Mouse (Mus musculus) kidney, adult 11 months (tissue): ENCODE measurements around the gene Sox15.
"Not testable (repeated sequence)": the region's sequence is repeated elsewhere in the genome, so short reads cannot be mapped to it uniquely, and the experiment has no call there.

ENCODE experiments used
- DNase-seq: peaks from one replicate; pipeline ENCODE4 v3.0.0; 2022

The Sox15 gene

DNA sequence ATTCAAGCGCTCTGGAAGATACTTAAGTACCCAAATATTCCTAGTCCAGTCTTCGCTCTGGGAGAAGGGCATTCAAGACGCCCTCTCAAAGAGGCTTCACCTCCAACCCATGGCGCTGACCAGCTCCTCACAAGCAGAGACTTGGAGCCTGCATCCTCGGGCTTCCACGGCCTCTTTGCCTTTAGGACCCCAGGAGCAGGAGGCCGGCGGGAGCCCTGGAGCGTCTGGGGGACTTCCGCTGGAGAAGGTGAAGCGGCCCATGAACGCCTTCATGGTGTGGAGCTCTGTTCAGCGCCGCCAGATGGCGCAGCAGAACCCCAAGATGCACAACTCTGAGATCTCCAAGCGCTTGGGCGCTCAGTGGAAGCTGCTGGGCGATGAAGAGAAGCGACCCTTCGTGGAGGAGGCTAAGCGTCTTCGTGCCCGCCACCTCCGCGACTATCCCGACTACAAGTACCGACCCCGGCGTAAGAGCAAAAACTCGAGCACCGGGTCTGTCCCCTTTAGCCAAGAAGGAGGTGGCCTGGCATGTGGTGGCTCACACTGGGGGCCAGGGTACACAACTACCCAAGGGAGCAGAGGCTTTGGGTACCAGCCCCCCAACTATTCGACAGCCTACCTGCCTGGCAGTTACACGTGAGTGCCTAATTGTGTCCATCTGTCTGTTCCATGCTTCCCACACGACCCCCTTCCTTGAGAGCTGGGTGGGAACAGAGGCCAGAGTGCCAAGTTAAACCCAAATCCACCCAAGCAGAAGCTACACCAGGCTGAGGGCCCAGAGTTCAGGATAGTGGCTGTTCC, at the start of gene Sox15:
Gene Sox15 (plus strand): TSS at position 51 of the 801 bp plus-strand sequence.
- no peak for DNase-seq

DNA sequence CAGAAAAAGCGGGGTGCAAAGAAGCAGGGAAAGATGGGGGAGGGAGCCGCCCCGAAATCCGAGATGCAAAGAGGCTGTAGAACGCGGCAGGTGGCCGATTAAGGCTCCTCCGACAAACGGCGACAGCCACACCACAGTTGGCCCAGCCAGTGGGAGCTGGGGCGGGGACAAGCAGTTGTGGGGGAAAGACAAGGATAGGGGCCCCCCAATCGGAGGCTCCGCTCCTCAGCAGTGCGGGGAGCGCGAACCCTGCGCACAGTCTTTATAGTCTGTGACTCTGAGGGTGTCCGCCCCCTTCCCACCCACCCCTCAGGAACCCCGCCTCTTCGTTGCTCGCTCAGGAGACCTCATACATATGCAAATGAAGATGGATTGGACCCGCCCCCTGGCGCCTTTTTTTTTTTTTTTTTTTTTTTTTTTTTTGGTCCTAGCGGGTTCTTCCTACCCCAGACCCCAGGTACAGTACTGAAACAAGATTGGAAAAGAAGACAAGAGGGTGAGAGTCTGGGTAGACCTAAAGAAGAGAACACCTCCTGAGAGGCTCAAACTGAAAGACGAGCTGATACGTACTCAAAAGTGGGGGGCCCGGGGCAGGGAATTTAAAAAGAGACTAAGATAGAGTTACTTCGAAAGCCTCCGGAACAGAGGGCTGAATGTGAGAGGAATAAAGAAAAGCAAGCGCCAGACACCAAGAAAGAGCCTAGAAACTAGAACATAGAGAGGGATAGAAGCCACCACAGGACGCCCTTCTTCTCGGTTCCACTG, 49.2 kb upstream of the Sox15 start, which contains the start of gene Atp1b2:
Gene Atp1b2 (minus strand): TSS at position 217 of the 765 bp plus-strand sequence.
- peak; percentile 57 for DNase-seq

DNA sequence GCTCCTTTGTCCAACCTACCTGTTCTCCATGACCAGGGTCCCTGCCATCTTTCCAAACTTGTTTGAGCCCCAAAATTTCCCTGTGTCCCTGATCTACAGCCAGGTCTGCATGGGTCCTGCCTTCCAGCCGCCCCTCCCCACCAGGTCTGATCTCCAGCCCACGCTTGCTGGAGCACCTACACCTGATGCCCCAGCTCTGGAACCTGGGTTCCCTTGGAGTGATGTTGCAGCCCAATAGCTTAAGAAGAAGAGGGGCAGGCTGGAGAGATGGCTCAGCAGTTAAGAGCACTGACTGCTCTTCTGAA, 48.7 kb upstream of the Sox15 start:
- no peak for DNase-seq

DNA sequence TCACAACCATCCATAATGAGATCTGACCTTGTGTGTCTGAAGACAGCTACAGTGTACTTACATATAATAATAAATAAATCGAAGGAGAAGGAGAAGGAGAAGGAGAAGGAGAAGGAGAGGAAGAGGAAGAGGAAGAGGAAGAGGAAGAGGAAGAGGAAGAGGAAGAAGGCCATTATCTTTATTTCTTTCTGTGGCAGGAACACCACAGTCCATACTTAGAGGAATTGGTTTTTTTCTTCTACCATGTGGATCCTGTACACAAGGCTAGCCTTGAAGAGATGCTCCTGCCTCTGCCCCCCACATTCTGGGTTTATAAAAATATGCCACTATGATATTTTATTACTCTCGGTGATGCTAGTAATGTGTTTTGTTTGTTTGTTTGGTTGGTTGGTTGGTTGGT, 48.3 kb upstream of the Sox15 start:
- DNase-seq, result no peak

DNA sequence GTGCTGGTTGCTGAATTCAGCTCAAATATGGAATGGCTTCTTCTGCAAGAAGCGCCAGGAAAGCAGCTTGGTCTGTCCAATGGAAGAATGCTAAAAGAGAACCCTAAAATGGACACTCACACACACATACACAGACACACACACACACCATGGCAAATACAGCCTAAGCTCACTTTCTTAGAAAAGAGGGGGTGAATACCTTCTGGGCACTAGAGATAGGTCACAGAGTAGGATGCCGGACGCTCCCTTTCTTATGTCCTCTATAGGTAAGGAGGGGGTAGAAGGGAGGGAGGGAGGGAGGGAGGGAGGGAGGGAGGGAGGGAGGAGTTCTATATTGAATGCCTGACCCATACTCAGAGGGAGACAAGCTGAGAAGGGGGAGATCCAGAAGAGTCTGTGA, 46.6 kb upstream of the Sox15 start:
- DNase-seq, result no peak

DNA sequence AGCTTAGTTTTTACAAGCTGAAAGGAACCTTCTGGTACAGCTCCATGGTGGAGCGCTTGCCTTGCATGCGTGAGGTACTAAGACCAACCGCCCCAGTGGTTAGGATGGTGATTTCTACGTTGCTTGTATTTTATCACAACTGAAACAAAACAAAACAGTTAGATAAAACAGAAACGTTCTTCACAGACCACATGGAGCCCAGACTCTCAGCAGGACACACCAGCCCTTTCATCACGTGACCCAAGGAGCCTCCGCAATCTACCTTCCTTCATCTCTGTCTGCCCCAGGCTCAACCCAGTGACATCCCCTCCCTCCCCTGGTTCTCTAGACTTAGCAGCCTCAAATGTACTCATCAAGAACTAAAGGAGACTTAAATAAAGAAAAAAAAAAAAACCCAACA, 45.7 kb upstream of the Sox15 start:
- no peak for DNase-seq

DNA sequence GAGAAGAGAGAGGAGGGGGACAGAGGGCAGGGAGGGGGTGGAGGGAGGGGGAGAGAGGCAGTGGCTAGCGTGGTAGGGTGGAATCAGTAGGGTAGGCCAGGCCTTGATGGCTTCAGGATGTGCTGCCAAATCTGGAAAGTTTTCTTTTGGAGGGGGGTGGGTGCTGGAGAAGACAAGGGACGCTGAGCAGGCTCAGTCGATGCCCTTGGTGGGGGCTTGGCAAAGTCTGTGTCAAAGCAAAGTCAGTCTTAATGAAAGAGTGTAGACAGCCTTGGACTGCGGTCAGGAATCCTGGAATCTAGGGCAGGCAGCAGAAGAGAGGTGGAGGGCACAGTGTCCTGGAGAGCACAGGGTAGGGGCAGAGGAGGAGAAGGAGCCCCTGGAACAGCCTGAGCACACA, 44.2 kb upstream of the Sox15 start:
- DNase-seq, result no peak

DNA sequence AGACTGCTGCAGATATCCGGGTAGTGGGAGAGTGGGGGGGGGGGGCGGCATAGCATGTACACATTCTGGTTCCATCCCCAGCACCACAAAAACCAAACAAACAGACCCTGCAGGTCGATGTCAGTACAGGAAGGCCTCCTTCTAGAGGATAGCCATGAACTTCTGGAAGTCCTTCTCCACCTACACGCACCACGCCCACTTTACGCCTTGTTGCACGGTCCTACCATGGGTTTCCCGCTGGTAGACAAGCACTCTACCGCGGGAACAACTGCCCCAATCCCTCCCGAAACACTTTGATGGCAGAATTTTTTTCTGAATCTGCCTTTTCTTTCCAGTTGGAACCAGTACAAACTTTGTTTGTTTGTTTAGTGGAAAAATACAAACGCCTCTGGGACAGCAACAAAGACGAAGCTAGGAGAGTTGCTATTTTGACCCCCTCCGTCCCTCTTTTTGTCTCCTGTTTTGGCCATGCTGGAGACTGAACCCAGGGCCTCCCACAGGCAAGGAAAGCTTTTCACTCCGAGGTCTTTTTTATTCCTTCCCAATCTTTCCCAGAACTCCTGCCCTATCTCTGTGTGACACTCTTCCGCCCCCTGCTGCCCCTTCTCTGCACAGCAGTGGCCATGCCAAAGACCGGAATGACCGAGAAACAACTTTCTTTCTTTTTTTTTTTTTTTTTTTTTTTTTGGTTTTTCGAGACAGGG, 41.4 kb upstream of the Sox15 start:
- peak; percentile 83 for DNase-seq

DNA sequence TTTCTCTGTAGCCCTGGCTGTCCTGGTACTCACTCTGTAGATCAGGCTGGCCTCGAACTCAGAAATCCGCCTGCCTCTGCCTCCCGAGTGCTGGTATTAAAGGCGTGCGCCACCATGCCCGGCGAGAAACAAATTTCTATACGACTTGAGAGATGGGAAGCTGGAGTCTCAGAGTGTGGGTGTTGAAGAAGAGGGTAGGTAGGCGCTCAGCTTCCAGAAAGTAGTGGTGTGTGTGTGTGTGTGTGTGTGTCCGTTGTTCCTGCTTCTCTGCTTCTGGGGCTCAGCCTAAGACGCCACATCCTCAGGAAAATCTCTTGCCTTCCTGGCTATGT, 40.9 kb upstream of the Sox15 start:
- DNase-seq, result not testable (repeated sequence)

DNA sequence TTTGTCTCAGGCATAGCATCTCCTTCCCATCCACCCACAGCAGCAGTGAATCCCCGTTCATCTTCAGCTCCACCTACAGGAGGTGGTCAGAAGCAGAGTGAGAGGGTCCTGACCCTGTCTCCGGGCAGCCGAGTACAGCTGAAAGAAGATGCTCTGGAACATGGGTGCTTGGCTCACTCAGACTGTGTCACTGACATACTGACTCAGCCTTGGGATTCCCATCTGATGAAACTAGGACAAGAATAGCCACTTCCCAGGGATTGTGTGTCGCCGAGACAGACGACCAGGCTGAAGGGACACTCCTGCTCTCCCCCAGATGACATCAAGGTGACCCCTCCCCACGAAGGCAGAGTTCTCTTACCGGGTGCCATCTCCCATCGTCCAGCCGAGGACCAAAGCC, 38.3 kb upstream of the Sox15 start:
- no peak for DNase-seq

DNA sequence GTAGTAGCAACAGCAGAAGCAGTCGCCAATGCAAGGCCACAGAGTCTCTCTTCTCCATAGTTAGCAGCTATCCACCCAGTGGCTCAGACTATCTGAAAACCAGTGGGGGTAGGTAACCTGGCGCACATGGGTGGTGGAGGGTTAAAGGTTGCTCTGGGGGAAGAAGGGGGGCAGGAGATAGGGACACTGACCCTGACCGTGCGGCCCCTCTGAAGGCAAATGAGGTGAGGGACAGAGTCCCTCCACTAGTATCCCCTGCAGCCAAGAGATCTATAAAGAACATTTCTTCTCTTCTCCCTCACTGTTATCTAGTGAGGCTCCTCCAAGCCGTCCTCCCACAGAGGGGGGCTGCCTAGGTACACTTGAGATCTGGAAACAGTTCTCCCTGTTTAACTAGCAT, 37.3 kb upstream of the Sox15 start, which contains the start of gene Shbg:
Gene Shbg (minus strand): TSS at position 101 of the 400 bp plus-strand sequence.
- no peak for DNase-seq

DNA sequence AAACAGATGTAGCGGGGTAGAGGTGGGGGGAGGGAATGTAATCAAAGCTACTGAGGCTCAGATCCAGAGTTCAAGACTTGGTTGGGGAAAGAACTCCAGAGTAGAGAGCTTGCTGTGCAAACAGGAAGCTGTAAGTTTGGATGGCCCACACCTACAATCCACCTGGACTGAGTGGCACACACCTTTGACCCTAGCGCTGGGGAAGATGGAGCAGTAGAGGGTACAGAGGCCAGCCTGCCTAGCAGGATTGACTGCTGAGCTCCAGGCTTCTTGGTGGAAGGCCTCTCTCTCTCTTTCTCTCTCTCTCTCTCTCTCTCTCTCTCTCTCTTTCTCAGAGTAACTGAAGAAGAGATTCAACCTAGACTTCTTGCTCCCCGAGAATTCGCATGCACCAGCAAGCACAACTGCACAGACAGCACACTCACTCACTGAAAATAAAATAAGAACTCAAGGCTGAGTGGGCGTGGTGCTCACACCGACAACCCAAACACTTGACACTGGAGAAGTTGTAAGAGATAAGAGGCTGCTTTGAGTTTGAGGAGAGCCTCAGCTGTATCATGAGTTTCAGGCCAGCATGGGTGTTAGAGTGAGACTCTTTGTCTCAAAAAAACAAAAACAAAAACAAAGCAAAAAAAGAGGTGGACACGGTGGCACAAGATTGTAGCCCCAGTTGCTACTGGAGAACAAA, 34.6 kb upstream of the Sox15 start:
- no peak for DNase-seq

DNA sequence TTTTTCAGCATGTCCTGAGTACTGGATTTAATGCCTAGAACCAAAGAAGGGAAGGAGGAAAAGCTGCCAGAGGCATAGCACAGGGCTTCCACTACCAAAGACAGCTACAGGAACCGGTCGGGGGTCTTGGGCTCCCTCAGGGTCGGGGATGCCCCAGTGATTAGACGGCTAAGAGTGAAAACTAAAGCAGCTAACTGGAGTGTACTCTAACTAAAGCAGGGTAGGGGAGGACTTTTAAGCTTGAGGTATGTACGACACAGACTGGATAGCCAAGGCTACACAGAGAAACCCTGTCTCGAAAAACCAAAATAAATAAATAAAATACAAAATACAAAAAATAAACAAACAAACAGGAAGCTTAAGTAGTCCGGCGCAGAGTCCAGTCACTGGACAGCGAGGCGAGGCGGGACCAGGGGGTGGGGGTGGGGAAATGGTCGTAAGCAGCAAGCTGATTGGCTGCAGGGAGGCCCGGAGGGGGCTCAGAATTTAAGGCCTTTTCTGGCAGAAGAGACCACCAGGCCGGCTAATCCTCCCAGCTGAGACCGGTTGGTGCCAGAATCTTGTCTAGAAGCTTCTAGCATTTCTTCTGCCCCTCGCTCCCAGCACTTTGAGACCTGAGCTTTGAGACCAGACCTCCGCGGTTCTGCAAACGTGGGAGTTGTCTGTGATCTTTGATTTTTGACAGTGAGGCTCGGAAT, 33.4 kb upstream of the Sox15 start, which contains the start of gene Sat2:
Gene Sat2 (plus strand): TSS at position 454 of the 698 bp plus-strand sequence.
- peak; percentile 57 for DNase-seq

DNA sequence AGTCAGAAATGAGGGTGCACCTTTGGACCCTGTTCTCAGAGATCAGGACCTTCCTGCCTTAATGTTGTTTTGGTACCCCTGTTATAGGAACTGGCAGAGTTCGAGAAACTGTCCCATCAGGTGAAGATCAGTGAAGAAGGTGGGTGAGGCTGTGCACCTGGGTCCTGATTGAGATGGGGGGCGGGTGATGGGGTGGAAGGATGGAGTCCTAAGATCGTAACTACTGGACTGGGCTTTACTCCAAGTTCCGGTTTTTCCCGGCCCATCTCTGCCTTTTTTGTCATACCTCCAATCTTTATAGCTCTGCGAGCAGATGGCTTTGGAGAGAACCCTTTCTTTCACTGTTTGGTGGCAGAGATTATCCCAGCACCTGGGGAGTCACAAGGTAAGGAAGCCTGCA, 32.7 kb upstream of the Sox15 start:
- no peak for DNase-seq

DNA sequence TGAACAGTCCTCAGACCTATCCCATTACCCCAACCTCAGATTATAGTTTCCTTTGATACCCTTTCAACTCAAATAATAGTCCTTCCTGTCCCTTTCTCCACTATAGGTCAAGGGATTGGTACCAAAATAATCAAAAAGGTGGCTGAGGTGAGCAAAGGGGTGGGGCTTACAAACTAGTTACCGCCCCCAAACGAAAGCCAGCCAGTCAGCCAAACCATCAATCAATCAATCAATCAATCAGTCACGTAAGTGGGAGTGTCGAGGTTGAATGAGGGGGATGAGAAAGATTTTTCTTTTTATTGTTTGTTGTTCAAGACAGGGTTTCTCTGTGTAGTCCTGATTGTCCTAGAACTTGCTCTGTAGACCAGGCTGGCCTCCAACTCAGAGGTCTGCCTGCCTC, 32.1 kb upstream of the Sox15 start:
- no peak for DNase-seq

DNA sequence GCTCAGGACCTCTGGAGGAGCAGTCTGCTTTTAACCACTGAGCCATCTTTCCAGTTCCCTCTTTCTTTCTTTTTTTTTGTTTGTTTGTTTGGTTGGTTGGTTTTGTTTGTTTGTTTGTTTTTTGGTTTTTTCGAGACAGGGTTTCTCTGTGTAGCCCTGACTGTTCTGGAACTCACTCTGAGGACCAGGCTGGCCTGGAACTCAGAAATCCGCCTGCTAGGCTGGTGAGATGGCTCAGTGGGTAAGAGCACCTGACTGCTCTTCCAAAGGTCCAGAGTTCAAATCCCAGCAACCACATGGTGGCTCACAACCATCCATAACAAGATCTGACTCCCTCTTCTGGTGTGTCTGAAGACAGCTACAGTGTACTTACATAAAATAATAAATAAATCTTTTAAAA, 30.8 kb upstream of the Sox15 start:
- DNase-seq, result not testable (repeated sequence)

DNA sequence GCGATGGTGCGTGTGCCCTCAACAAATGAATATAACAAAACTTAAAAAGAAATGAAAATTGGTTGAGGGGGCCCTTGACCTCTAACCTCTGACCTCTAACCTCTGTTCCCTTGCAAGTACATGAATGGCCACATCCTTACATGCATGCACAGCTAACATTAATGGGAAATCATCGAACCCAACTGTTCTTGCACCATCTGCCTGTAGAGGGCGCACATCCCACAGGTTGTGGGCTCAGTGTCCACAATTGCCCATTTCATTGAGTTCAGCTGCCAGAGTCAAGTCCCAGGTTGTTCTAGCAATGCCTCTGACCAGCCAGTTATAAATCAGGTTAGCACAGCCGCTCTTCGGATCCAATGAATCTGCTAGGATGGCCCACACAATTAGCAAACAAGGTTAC, 26.8 kb upstream of the Sox15 start:
- peak; percentile 72 for DNase-seq

DNA sequence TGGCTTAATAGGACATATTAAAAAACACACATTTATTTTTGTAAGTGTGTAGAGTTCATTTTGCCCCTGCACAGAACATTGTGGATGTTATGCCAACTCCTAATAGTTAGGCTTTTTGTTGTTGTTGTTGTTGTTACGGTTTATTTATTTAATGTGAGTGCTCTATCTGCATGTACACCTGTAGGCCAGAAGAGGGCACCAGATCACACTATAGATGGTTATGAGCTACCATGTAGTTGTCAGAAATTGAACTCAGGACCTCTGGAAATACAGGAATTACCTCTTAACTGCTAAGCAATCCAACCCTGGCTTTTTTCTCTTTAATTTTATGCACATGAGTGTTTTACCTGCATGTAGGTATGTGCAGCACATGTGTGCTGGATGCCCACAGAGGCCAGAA, 25.3 kb upstream of the Sox15 start:
- DNase-seq, result no peak

DNA sequence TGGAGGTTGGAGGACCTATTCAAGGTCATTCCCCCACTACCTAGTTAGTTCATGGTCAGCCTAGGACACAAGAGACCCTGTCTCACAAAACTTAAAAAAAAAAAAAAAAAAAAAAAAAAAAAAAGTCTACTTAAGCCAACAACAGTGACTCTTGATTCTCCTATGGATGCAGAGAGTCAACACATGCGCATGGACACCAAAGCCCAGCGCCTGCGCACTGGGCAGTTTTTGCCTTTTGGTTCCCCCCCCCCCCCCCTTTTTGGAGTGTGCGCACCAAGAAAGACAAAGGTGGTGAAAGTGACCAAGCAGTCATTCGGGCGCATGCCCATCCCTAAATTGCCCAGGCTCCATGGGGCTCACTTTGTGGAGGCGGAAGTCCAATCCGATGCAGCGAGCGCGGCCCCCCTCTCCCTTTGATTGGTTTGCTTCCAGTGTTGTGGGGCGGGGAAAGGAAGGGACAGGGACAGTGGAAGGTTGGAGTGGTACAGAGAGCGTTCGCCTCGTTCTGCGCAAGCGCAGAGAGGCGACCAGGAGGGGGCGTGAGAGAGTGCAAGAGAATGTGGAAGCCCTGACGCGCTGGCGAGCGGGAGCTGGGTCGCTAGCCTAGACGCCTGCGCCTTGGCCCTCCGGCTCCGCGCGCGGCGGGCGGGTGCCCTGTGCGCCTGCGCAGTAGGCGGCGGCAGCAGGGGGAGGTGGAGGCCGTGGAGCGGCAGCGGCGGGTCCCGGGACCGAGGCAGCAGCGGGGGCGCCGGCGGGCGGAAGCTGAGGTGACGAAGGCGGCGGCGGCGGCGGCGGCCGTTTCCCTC, 22.6 kb upstream of the Sox15 start, which contains the start of gene Fxr2:
Gene Fxr2 (plus strand): TSS at position 707 of the 806 bp plus-strand sequence.
- peak; percentile 100 for DNase-seq

DNA sequence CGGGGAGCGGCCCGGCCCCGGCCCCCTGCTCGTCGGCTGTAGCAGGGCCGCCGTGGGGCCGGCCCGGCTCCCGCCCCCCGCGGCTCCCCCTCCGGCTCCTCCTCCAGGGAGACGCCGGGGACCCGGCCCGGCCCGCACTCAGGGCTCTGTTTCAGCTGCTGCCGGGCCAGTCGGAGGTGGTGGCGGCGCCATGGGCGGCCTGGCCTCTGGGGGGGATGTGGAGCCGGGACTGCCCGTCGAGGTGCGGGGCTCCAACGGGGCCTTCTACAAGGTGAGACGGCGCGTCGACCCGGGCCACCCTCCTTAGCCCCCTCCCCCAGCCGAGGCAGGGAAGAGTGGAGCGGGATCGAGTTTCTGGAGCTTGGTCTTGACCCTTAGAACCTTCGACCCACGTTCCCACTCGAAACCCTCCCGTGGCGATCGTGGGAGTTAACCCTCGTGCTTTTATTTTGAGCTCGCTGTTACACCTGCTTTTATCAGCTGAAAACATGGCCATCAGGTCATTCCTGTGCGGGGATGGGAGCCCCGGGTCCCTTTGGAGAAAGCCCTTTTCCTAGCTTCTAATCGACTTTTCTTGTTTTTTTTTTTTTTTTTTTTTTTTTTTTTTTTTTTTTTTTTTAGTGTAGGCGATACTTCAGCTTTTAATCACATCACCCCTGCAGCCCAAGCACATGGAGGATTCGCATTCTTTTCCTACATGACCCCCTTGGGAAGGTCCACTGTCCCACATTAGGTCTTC, 21.8 kb upstream of the Sox15 start:
- no peak for DNase-seq

DNA sequence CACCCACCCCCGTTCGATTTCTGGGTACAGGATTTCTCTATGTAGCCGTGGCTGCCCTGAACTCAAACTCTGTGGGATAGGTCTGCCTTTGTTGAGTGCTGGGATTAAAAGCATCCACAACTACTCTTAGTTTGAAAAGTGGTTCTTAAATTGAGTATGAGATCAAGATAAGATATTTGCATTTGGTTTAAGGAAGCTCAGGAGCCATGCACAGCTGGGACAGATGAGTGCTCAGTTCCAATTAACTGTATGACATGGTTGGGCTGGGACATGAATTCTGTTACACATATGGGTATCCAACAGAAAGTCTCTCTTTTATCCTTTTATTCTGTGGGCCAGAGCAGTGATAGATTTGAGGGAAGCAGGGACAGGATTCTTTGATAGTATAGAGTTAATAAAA, 19.6 kb upstream of the Sox15 start:
- no peak for DNase-seq
